Mouse (Mus musculus): ENCODE data around the gene Mrpl55. TPM values are rescaled to one million over a fixed set of nuclear protein-coding genes. Genes with fewer than 3 reads are reported as not detected.

Mrpl55 gene
- total RNA-seq (2021) = 10 to 100 TPM; 36.7 to 38.0 TPM
- long read RNA-seq, experiment 1, transcript Mrpl55-203 (4 exons, 792 nt) = minor isoform, 7 of 35 reads
- long read RNA-seq, experiment 1, transcript Mrpl55-201 (4 exons, 940 nt) = major isoform, 16 of 35 reads
- long read RNA-seq, experiment 1, transcript Mrpl55-205 (4 exons, 718 nt) = minor isoform, 5 of 35 reads
- long read RNA-seq, experiment 1, partial matches to known transcripts = 2 of 35 reads
- long read RNA-seq, experiment 1, other reads (novel, unspliced or antisense) = 3 of 35 reads
- long read RNA-seq, experiment 2, transcript Mrpl55-201 (4 exons, 940 nt) = major isoform, 18 of 40 reads
- long read RNA-seq, experiment 2, transcript Mrpl55-203 (4 exons, 792 nt) = minor isoform, 10 of 40 reads
- long read RNA-seq, experiment 2, partial matches to known transcripts = 2 of 40 reads
- long read RNA-seq, experiment 2, other reads (novel, unspliced or antisense) = 7 of 40 reads

DNA sequence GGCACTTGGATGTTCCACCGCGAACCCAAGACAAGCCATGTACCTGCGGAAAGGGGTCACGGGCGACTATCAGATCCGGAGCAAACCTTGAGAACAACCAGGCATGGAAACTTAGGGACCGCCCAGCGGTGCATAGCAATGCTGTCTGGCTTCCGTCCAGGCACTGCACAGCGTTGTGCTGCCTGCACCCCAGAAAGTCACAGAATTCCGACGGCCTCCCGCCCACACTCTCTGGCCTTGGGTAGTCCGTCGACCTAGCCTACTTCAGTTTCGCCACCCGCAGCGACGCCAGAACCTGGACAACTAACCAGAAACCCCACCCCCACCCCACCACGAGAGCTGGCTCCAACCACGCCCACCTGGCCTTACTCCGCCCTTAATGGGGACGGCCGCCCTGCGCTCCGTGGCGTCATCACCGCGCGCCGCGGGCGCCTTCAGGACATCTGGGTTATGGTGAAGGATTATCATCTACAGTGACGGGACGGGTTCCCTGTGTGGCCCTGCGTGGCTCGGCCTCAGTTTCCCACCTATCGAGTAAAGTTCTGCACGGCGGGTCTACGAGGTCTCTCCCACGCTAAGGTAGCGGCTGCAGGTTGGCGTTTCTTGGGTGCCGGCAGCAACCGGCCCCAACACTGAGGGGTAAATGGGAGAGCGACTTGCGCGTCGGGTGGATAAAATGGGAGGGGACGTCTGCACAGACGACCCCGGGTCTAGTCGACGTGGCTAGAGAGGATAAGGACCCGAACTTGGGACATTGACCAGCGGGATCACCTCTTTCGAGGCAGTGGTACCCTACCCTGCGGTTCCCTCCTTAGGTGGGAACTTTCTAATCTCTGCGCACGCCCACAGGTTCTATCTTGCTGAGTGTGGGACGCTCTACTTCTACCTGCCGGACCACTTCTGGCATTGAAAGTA is at the start of gene Mrpl55:
TSS of gene Mrpl55 (plus strand) at position 406 of the 915 bp plus-strand sequence.
- DNase-seq = peak; percentile 97

DNA sequence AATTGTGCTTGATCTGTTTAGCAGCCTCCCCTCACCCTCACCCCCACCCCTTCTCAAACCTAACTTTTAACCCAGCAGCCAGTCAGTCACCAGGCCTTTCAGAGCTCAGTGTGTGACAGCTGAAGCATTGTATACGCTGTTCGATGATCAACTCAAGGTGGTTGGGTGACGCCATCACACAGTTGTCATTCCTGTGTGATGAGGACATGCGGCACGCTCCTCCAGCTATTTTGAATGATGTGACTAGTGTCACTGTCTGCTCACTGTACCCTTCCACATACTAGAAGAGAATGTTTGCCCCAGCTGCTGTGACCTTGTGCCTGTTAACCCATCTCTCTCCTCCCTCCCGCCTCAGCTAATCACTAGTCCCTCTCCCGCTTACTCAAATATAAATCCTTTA is 48.1 kb upstream of the Mrpl55 start:
- DNase-seq = no peak

GRCm38 (mm10) chr11:59155900-59156299 is 46.4 kb upstream of the Mrpl55 start:
- peak; percentile 47 for DNase-seq

GRCm38 (mm10) chr11:59159099-59159498 is 43.2 kb upstream of the Mrpl55 start:
- DNase-seq = no peak

DNA sequence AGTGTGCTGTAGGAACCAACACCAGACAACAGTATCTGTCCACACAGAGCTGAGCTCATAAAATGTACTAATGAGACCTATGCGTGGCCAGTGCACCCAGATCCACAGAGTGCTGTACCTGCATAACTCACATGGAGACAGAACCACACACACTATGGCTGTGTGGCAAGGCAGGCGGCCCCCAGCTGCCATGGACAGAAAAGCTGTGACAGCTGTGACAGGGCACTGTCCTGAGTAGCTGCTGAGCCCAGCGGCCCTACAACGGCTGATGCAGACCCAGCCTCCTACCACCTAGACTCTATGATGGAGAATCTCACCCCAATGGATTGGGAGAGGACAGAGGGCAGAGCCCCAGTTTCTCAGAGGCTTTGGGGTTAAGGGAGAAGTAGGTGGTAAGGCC is 42.7 kb upstream of the Mrpl55 start:
- no peak for DNase-seq

DNA sequence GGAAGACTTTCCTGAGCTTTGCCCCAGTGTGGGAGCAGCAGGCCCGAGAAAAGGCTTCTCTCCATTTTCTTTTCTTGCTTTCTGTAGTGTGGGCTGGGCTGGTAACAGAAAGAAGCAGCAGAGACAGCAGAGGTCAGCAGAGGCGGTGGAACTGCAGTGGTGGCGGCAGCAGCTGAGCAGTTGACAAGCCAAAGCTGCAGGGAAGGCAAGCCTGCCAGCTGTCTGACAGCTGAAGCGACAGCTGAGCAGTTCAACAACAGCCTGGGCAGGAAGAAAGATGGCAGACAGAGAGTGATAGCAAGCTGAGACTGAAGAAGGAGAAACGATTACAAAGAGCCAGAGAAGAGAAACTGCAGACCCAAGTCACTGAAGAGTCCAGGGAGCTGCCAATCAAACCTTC is 40.9 kb upstream of the Mrpl55 start:
- DNase-seq = peak; percentile 57

DNA sequence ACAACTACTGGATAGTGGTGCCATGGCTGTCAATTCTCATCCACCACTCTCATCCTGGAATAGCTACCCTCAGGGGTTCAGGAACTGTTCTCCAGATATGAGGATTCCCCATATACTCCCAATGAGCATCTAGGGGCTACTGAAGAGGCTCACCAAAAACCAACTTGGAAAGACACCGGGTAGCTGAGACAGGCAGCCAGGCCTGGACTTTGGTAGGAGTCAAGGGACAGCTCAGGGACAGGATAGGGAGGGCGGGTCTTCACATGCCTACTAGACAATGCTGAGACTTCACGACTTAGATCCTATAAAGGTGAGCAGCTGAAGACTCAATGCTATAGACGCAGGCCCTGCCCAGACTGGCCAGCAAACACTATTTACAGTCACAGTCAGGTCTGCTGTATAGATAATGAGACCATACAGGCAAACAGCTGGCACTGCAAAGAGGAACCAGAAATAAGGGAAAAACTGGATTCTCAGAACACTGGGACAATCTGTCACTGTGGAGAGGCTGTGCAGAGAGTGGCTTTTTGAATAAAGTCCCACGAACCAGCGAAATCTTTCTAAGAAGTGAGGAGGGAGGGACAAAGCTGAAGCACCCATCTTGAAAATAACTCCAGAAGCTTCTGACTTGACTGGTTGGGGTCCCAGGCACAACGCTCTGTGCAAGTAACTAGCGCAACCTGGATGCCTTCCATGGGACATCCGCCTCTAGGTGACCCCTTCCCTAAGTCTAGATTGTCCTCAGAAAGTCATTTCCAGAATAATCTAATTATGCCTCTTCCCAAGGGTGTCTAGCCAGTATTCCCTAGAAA is 39.6 kb upstream of the Mrpl55 start:
- no peak for DNase-seq

- peak; percentile 92 for DNase-seq
Measured at GRCm38 (mm10) chr11:59163255-59164236, 38.7 kb upstream of the Mrpl55 start, which contains the start of gene Iba57. Iba57 (minus strand) TSS chr11:59163739.

- no peak for DNase-seq
Measured at GRCm38 (mm10) chr11:59164384-59164783, 37.9 kb upstream of the Mrpl55 start.

DNA sequence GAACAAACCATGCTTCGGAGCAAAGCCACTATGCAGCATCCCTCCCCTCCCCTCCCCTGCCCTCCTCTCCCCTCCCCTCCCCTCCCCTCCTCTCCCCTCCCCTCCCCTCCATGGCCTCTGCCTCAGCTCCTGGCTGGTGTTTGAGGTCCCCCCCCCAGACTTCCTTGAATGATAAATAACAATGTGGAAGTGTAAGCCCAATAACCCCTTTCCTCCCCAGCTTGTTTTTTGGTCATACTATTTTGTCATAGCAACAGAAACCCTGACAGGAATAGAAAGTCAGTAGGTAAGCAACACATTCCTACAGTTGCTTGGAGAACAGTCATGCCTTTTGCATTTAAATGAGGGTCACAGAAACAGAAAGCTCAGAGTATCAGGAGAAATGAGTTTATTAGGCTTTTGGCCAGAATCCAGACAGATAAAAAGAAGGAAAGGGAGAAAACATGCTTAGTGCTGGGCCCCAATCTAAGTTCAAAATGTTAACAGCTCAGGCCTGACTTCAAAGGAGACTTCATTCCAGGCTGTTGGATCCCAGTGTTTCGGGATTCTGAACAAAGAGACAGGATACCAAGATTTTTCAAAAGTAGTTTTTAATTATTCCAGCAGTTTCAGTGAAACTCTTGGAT is 36.6 kb upstream of the Mrpl55 start:
- DNase-seq = no peak

DNA sequence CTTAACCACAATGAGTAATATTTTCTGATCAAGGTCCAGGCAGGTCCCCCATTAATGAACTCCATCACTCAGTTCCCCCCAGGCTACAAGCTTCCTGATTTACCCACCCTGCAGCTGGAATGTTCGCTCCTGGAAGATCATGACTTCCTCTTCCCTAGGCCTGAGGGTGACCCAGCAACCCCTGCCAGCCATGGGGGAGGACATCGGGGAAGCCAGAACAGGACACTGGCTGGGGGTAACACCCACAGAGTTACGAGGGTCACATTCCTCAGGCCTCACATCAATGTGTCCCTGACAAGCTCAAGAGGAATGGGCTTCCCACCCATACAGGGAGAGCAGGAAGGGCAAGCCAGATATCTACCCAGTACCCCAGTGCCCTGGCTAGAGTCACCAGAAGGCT is 32.5 kb upstream of the Mrpl55 start:
- no peak for DNase-seq

DNA sequence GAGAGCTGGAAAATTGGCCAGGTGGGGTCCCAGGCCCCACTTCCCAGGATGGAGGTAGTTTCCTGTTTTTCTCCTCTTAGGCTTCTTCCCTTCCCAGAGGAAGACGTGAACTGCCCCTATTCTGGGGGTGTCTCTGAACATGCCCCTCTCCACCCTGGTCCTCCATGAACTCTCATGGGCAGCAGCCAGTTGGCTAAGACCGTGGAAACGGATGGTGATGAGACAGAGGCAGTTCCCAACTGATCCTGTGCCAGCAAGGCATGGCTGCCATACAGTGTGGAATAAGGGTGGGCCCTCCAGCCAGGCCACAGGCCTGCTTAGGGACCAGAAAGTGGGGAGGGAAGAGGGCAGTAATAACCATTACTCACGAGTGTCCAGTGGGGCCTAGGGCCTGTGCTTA is 31.7 kb upstream of the Mrpl55 start:
- no peak for DNase-seq

DNA sequence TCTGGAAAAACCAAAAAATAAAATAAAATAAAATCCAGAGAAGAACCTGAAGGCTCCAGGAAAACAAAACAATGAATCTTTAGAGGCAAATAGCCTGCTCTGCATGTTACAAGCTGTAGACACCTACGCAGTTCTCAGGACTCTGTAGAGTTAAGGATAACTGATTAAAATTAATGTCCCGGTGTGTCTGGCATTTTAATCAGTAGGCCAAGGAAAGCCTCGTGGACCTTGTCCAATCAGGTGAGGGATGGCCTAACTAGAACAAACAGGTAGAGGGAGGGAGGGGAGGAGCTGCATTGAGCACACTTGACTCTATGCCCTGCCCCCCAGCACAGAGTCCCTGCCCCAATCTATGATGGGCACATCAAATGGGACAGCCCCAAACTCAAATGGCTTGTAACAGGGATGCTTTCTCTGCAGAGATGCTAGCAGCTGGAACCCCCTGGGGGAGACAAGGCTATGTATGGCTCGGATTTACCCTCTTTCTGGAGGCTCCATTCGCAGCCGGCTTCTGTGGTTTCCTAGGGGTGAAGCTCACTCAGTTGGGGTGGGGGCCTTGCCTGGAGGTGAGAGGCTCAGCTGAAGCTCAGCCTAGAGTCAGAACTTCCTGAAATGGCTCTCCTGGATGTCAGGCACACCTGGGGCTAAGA is 28.0 kb upstream of the Mrpl55 start:
- DNase-seq = peak; percentile 2

- DNase-seq = peak; percentile 25
Measured at GRCm38 (mm10) chr11:59176475-59176874, 25.8 kb upstream of the Mrpl55 start.

DNA sequence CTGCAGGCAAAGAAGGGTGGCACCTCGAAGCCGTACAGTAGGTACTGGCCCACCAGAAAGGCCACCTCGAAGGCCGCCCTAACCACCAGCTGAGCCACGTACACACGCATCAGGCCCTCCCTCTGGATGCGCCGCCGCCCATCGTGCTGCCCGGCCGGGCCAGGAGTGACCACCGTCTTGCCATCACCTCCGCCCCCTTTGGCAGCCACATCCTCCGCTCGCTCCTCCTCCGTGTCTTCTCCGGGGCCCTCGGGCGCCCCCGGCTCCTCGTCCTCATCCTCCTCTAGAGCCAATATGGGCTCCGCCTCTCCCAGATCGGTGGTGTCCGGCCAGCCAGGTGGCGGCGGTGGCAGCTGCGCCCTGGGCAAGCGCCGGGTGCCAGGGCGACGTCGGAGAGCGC is 25.4 kb upstream of the Mrpl55 start:
- DNase-seq = peak; percentile 22

DNA sequence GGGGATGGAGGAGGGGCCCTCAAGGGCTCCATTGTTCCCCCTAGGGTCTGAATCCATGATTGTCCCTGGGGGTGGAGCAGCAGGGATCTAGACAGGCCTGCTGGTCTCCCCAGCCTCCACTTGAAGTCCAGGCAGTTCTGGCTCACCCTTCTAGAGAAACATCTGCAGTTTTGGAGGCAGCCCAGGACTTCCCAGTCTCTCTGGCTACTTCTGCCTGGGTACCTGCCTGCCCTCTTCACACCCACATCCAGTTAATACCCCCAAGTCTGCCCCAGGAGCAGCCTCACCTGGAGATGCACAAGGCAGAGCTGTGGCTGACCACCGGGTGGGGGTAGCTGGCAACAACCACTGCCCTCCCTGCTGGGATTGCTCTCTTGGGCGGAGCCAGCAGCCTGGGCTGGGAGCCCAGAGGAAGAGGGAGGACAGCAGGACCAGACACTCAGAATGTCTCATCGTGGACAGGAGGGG is 19.4 kb upstream of the Mrpl55 start, which contains the start of gene Gjc2:
TSS of gene Gjc2 (minus strand) at position 350 of the 468 bp plus-strand sequence.
- peak; percentile 60 for DNase-seq

- peak; percentile 55 for DNase-seq
Measured at GRCm38 (mm10) chr11:59183821-59184220, 18.5 kb upstream of the Mrpl55 start.

DNA sequence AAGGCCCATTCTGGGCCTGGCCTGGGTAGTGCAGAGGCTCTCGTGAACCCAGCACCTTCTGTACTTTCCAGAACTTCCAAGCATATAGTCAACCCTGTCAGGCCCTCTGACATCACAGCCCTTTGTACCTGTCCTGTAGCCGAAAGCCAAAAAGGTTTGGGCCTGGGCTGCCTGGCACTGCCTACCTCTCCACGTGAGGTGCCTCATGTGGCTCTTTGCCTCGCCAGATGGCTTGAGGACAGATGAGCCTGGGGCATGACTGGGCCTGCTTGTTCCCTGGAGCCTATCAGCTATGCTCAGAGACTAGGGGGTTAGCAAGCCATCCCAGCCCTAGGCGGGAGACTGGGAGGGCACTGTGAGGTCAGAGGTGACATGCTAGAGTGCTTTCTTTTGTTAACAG is 16.8 kb upstream of the Mrpl55 start:
- no peak for DNase-seq

DNA sequence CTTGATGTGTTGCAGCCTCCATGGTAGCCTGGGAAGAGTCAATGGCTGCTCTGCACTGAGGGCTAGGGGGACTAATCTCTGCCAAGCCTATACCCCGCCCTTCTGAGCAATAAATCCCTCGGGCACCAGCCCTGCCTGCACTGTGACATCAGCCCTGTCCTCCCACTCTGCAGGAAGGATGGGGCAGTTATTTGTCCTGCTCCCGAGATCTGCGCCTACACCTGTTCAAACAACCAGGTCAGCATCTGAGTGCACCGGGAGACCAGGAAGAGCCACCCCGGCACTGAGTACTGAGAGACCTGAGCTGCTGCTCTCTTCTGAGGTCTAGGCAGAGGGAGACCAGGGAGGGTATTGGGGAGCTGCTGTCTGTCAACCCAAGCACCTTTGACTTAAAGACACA is 14.6 kb upstream of the Mrpl55 start:
- DNase-seq = no peak
